Mouse (Mus musculus): ENCODE measurements around the gene Mpv17.

The Mpv17 gene

GRCm38 (mm10) chr5:31154152-31154553, at the start of gene Mpv17:
Gene Mpv17, minus strand, starts transcription at chr5:31154251.
- DNase-seq: peak; percentile 99

- peak; percentile 92 for DNase-seq
These were observed 48.9 kb upstream of the Mpv17 start for GRCm38 (mm10) chr5:31202933-31203332.

- peak; percentile 100 for DNase-seq
These were observed 47.9 kb upstream of the Mpv17 start, which contains the start of gene Zfp513 for GRCm38 (mm10) chr5:31201742-31202590. Gene Zfp513, minus strand, starts transcription at chr5:31202303.

- no peak for DNase-seq
These were observed 47.1 kb upstream of the Mpv17 start for GRCm38 (mm10) chr5:31201042-31201741.

GRCm38 (mm10) chr5:31200327-31200768, 46.3 kb upstream of the Mpv17 start:
- peak; percentile 96 for DNase-seq

GRCm38 (mm10) chr5:31199893-31200292, 45.8 kb upstream of the Mpv17 start:
- peak; percentile 95 for DNase-seq

- peak; percentile 91 for DNase-seq
These were observed 45.4 kb upstream of the Mpv17 start for GRCm38 (mm10) chr5:31199321-31199892.

- DNase-seq: peak; percentile 90
These were observed 44.7 kb upstream of the Mpv17 start for GRCm38 (mm10) chr5:31198616-31199320.

- peak; percentile 90 for DNase-seq
These were observed 44.1 kb upstream of the Mpv17 start for GRCm38 (mm10) chr5:31198170-31198569.

- peak; percentile 85 for DNase-seq
These were observed 43.0 kb upstream of the Mpv17 start for GRCm38 (mm10) chr5:31197072-31197471.

- peak; percentile 85 for DNase-seq
These were observed 42.2 kb upstream of the Mpv17 start for GRCm38 (mm10) chr5:31196207-31196606.

- peak; percentile 90 for DNase-seq
These were observed 41.6 kb upstream of the Mpv17 start for GRCm38 (mm10) chr5:31195671-31196070.

GRCm38 (mm10) chr5:31194486-31195485, 40.7 kb upstream of the Mpv17 start:
- DNase-seq: peak; percentile 87

GRCm38 (mm10) chr5:31193631-31194281, 39.7 kb upstream of the Mpv17 start:
- no peak for DNase-seq

- DNase-seq: peak; percentile 100
These were observed 39.0 kb upstream of the Mpv17 start, which contains the start of the genes Snx17 and Eif2b4 for GRCm38 (mm10) chr5:31192939-31193630. Gene Snx17, plus strand, starts transcription at chr5:31193227. Gene Eif2b4, minus strand, starts transcription at chr5:31193430.

GRCm38 (mm10) chr5:31192045-31192938, 38.2 kb upstream of the Mpv17 start:
- DNase-seq: peak; percentile 67

GRCm38 (mm10) chr5:31190201-31190600, 36.1 kb upstream of the Mpv17 start:
- DNase-seq: peak; percentile 86

GRCm38 (mm10) chr5:31188223-31188840, 34.3 kb upstream of the Mpv17 start:
- DNase-seq: peak; percentile 75

- peak; percentile 42 for DNase-seq
These were observed 29.6 kb upstream of the Mpv17 start for GRCm38 (mm10) chr5:31183678-31184077.

Data from heart, adult 11 months (tissue).